Mouse (Mus musculus): ENCODE results near the gene Lrrc57. TPM values are rescaled to one million over a fixed set of nuclear protein-coding genes. Genes with fewer than 3 reads are reported as not detected.

The Lrrc57 gene
- polyA plus RNA-seq, 2 experiments, result 18.4 to 19.4 TPM

DNA sequence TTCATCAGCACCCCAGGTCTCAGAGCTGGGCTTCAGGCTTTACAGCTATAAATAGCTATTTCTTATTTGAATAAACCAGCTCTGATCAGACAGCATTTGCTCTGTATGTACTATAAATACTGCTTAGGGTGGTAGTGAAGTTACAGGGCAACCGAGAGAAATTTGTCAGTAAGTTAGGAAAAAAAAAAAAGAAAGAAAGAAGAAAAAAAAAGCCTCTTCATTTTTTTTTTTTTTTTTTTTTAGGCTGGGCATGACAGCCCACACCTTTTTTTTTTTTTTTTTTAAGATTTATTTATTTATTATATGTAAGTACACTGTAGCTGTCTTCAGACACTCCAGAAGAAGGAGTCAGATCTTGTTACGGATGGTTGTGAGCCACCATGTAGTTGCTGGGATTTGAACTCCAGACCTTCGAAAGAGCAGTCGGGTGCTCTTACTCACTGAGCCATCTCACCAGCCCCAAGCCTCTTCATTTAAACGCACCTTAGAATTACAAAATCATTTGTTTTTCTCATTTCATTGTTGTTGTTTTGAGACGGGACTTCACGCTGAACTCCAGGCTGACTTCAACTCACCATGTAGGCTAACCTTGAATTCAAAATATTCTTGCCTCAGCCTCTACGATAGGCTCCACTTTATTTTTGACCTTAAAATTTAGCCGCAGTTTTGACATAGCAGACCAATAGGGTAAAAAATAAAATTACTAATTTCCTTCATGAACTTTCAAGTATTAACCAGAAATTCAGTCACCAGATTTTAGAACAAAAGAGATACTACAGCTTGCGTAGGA is 19.0 kb upstream of the Lrrc57 start:
- 30% methylated on average over 10 of the region's 10 CpGs for WGBS
- no peak for TF ChIP-seq POLR2A (IDR thresholded peaks at IDR 0.05; ENCODE audit: borderline replicate concordance, extremely low read depth, insufficient read depth, insufficient read length)
- peak overlapping the region; percentile 63 for H3K4me3 ChIP-seq (replicated peaks; ENCODE audit: low read length)
- DNase-seq (ENCODE audit: low spot score) (no peak), ATAC-seq (ENCODE audit: low FRiP score, low read depth) (peak; percentile 29; the same call in 1 of the 2 replicates)
- 0 out of 2 replicates have a peak, but pooled peaks cover 5% of the 10 kb centered on the region for H3K36me3 ChIP-seq (ENCODE audit: control insufficient read depth, insufficient read depth, low read length)
- no peak overlapping the region for H3K27ac ChIP-seq (replicated peaks; ENCODE audit: low read depth, low read length)
- peaks cover 9% of the 10 kb centered on the region for H3K4me1 ChIP-seq (ENCODE audit: control insufficient read depth, insufficient read depth, low read length)
- no peaks in the 10 kb centered on the region for H3K9me3 ChIP-seq (ENCODE audit: control insufficient read depth, low read length)
- no peaks in the 10 kb centered on the region for H3K27me3 ChIP-seq (ENCODE audit: control insufficient read depth, insufficient read depth, low read length)
- H3K9ac ChIP-seq (ENCODE audit: low read depth, low read length, severe bottlenecking), result no peak overlapping the region
- H3K4me2 ChIP-seq (replicated peaks; ENCODE audit: low read depth, low read length, severe bottlenecking), result peak overlapping the region; percentile 75

DNA sequence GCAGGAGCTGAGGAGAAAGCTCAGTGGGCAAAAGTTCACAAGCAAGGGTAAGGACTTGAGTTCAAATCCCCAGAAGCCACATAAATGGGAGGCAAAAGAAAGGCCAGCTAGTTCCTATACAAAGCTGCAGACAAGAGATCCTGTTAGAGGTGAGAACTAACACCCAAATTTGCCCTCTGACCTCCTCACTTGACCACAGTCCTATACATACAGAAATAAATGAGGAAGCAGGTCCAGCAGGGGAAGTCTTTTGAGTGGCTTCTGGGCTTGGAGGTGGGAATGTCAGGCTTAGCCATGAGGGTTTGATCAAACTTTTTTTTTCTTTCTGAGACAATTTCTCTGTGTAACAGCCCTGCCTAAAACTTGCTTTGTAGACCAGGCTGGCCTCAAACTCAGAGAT is 13.6 kb upstream of the Lrrc57 start:
- Histone ChIP-seq H3K4me1 (ENCODE audit: control insufficient read depth, insufficient read depth, low read length) (no peaks in the 10 kb centered on the region), H3K9me3 (ENCODE audit: control insufficient read depth, low read length) (no peaks in the 10 kb centered on the region), H3K36me3 (ENCODE audit: control insufficient read depth, insufficient read depth, low read length) (peaks cover 20% of the 10 kb centered on the region), H3K4me2 (replicated peaks; ENCODE audit: low read depth, low read length, severe bottlenecking) (no peak overlapping the region), H3K27me3 (ENCODE audit: control insufficient read depth, insufficient read depth, low read length) (no peaks in the 10 kb centered on the region), H3K9ac (ENCODE audit: low read depth, low read length, severe bottlenecking) (no peak overlapping the region), H3K4me3 (replicated peaks; ENCODE audit: low read length) (no peak overlapping the region), H3K27ac (replicated peaks; ENCODE audit: low read depth, low read length) (no peak overlapping the region)
- ATAC-seq (ENCODE audit: low FRiP score, low read depth) (no peak), DNase-seq (ENCODE audit: low spot score) (no peak)
- no peak for TF ChIP-seq POLR2A (IDR thresholded peaks at IDR 0.05; ENCODE audit: borderline replicate concordance, extremely low read depth, insufficient read depth, insufficient read length)

DNA sequence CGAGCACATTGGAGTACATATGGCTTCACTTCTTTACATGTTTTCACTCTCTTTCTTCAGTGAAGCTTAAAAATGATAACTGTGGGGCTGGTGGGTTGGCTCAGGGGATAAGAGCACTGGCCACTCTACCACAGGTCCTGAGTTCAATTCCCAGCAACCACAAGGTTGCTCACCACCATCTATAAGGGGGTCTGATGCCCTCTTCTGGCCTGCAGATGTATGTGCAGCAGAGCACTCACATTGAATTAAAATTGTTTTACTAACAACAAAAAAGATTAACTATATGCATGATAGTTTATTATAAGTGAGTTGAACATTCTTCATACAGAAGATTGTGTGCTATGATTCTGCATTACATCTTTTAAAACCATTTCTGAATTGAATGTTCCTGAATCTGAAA is 10.2 kb upstream of the Lrrc57 start:
- Histone ChIP-seq H3K4me1 (ENCODE audit: control insufficient read depth, insufficient read depth, low read length) (no peaks in the 10 kb centered on the region), H3K27ac (replicated peaks; ENCODE audit: low read depth, low read length) (no peak overlapping the region), H3K27me3 (ENCODE audit: control insufficient read depth, insufficient read depth, low read length) (no peaks in the 10 kb centered on the region), H3K9ac (ENCODE audit: low read depth, low read length, severe bottlenecking) (no peak overlapping the region), H3K4me3 (replicated peaks; ENCODE audit: low read length) (no peak overlapping the region), H3K36me3 (ENCODE audit: control insufficient read depth, insufficient read depth, low read length) (peaks cover 37% of the 10 kb centered on the region), H3K9me3 (ENCODE audit: control insufficient read depth, low read length) (no peaks in the 10 kb centered on the region), H3K4me2 (replicated peaks; ENCODE audit: low read depth, low read length, severe bottlenecking) (no peak overlapping the region)
- 100% methylated on average over 1 of the region's 1 CpGs for WGBS
- ATAC-seq (ENCODE audit: low FRiP score, low read depth), result no peak
- TF ChIP-seq POLR2A (IDR thresholded peaks at IDR 0.05; ENCODE audit: borderline replicate concordance, extremely low read depth, insufficient read depth, insufficient read length), result no peak
- DNase-seq (ENCODE audit: low spot score), result no peak

DNA sequence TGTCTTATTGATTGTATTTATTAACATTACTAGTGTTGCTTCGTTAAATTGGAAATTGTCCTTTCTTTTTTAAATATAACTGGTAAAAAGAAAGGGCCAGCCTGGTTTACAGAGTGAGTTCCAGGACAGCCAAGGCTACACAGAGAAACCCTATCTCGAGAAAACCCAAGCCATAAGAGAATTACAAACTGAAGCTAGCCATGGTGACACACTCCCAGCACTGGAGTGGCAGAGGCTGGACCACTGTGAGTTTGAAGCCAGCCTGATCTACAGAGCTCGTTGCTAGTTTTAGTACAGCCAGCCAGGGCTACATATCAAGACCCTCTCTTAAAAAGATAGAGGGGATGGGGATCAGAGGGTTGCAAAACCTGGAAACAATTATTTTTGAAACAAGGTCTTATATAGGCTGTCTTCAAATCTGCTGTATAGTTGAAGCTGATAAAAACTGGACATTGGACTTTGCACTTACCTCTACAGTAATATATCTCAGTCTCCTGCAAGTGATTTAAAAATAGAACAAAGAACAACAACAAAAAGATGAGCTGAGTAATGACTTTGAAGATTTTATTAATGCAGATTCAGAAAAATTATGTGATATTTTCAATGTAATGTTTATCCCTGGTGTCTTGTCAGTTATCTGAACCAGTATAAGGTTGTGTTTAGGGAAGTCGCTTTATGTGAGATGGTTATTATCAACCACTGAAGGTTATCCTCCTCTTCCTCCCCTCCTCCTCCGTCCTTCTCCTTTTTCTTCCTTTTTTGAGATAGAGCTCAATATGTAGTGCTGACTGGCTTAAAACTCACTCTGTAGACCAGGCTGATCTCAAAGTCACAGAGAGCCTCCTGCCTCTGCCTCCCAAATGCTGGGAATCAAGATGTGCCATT is 7.2 kb upstream of the Lrrc57 start:
- H3K27ac ChIP-seq (replicated peaks; ENCODE audit: low read depth, low read length), result no peak overlapping the region
- no peak for ATAC-seq (ENCODE audit: low FRiP score, low read depth)
- H3K4me2 ChIP-seq (replicated peaks; ENCODE audit: low read depth, low read length, severe bottlenecking), result no peak overlapping the region
- no peaks in the 10 kb centered on the region for H3K9me3 ChIP-seq (ENCODE audit: control insufficient read depth, low read length)
- H3K27me3 ChIP-seq (ENCODE audit: control insufficient read depth, insufficient read depth, low read length), result no peaks in the 10 kb centered on the region
- 88% methylated on average over 5 of the region's 5 CpGs for WGBS
- no peaks in the 10 kb centered on the region for H3K4me1 ChIP-seq (ENCODE audit: control insufficient read depth, insufficient read depth, low read length)
- TF ChIP-seq POLR2A (IDR thresholded peaks at IDR 0.05; ENCODE audit: borderline replicate concordance, extremely low read depth, insufficient read depth, insufficient read length), result no peak
- H3K36me3 ChIP-seq (ENCODE audit: control insufficient read depth, insufficient read depth, low read length), result peaks cover 37% of the 10 kb centered on the region
- no peak for DNase-seq (ENCODE audit: low spot score)
- no peak overlapping the region for H3K4me3 ChIP-seq (replicated peaks; ENCODE audit: low read length)
- H3K9ac ChIP-seq (ENCODE audit: low read depth, low read length, severe bottlenecking), result no peak overlapping the region

DNA sequence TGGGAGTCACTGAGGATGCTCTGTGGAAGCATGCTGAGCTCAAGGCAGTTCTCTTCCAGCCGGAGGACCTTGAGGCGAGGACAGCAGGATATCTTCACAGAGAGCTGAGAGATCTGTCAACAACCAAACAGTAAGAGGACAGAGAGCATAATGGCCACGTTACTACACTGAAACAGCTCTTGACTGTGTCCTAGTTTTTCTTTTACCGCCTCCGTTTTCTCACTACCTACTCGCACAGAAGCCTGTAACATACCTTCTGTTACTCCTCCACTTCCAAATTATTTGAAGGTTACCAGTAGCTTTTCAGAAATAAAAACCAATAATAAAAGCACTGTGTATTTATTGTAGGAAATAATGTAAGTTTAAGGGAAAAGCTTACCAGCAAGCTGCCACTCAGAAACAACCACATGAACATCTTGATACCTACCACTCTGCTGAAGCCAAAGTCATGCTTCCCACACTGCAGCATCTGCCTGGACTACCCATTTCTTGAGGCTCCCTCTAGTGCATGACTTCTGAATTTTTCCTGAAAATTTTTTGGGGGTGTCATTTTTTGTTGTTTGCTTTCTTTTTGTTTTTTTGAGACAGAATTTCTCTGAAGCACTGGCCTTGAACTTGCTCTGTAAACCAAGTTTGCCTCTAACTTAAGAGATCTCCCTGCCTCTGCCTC is 3.2 kb downstream of the Lrrc57 start:
- 92% methylated on average over 6 of the region's 6 CpGs for WGBS

More for the DNA sequence above, 3.2 kb downstream of the Lrrc57 start:
- Histone ChIP-seq H3K9ac (ENCODE audit: low read depth, low read length, severe bottlenecking) (no peak overlapping the region), H3K36me3 (ENCODE audit: control insufficient read depth, insufficient read depth, low read length) (peaks cover 25% of the 10 kb centered on the region), H3K27me3 (ENCODE audit: control insufficient read depth, insufficient read depth, low read length) (no peaks in the 10 kb centered on the region), H3K27ac (replicated peaks; ENCODE audit: low read depth, low read length) (no peak overlapping the region), H3K4me2 (replicated peaks; ENCODE audit: low read depth, low read length, severe bottlenecking) (no peak overlapping the region), H3K4me1 (ENCODE audit: control insufficient read depth, insufficient read depth, low read length) (0 out of 2 replicates have a peak, but pooled peaks cover 7% of the 10 kb centered on the region), H3K4me3 (replicated peaks; ENCODE audit: low read length) (no peak overlapping the region), H3K9me3 (ENCODE audit: control insufficient read depth, low read length) (no peaks in the 10 kb centered on the region)
- DNase-seq (ENCODE audit: low spot score) (no peak), ATAC-seq (ENCODE audit: low FRiP score, low read depth) (no peak)
- TF ChIP-seq POLR2A (IDR thresholded peaks at IDR 0.05; ENCODE audit: borderline replicate concordance, extremely low read depth, insufficient read depth, insufficient read length), result no peak

All from limb, embryonic 14.5 days (tissue).